Mouse (Mus musculus): ENCODE results near the gene Best1. TPM values are rescaled to one million over a fixed set of nuclear protein-coding genes. Genes with fewer than 3 reads are reported as not detected.
A peak's percentile ranks its signal among the peaks of the same experiment; 100 is the strongest.

The Best1 gene
- total RNA-seq, 2 experiments from 2014 or later: 0.29 to 0.41 TPM

DNA sequence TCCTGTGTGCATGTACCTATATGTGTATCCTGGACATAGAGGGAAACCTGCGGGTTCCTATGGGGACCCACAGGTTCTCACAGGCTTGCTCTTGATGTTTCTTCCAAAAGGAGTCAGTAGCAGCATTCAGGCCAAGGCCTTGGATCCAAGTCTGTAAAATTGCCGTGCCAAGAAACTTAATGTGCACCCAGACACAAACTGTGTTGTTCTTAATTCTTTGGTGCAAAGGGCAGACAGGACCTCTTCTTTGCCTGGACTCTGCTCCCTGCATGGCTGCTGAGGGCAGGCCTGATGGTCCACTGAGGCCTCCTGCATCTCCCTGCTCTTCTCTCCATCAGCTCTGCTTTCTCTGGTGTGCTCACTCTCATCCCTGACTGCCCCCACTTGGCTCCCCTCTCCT is 28.3 kb upstream of the Best1 start:
- intact Hi-C loops (cut with DNase I; ENCODE audit: low total_unique reads): loop anchor here (5.0 kb wide), 1 partner anchor 112 kb away; no protein-coding TSS in a partner anchor
- DNase-seq: no peak

- intact Hi-C loops (cut with DNase I; ENCODE audit: low total_unique reads): no loop called here
- peak; percentile 71 for DNase-seq
These were observed 23.9 kb upstream of the Best1 start for GRCm38 (mm10) chr19:10025169-10025875.

- no peak for DNase-seq
- intact Hi-C loops (cut with DNase I; ENCODE audit: low total_unique reads): no loop called here
These were observed 21.9 kb upstream of the Best1 start for GRCm38 (mm10) chr19:10023304-10023758.

- peak; percentile 53 for DNase-seq
- intact Hi-C loops (cut with DNase I; ENCODE audit: low total_unique reads): no loop called here
These were observed 21.2 kb upstream of the Best1 start for GRCm38 (mm10) chr19:10022414-10023303.

DNA sequence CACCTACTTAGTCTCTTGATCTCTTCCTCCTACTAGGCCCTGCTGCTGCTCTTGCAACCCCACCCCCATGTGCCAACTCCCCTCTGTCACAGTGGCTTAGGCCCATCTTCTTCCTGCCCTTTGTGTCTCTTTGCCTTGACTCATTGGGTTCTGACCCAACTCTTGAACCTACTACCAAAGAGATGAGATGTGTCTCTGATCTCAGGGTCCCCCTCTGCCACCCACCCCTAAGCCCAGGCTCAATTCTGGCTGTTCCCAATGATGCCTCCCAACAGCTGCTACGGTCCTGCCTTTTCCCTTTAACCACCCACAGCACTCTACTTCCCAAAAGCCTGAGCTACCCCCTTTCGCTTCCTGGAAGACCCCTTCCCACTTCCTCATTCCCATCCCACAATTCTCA is 20.5 kb upstream of the Best1 start:
- no peak for DNase-seq
- intact Hi-C loops (cut with DNase I; ENCODE audit: low total_unique reads): no loop called here

DNA sequence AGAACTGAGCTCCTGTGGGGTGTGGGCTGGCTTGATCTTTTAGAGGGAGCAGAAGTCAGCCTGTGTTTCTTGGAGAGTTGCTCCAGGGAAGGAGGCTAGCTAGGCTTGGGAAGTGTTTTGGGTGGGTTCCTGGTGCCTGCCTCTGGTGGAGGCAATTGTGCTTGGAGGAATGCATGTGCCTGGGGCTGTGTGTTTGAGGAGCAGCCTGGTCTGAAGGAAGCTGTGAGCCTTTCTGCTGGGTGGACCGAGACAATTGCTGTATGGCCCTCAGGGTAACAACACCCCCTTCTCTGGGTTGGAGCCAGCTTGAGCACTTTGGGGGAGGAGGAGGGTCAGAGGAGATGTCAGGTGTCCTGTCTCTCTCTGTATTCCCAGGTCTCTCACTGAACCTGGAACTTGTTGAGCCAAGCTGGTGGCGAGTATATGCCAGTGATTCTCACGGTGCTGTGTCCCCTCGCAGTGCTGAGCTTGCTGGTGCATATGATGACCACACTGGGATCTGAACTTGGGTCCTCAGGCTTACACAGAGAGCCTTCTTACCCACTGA is 17.9 kb upstream of the Best1 start:
- intact Hi-C loops (cut with DNase I; ENCODE audit: low total_unique reads): no loop called here
- DNase-seq: no peak

DNA sequence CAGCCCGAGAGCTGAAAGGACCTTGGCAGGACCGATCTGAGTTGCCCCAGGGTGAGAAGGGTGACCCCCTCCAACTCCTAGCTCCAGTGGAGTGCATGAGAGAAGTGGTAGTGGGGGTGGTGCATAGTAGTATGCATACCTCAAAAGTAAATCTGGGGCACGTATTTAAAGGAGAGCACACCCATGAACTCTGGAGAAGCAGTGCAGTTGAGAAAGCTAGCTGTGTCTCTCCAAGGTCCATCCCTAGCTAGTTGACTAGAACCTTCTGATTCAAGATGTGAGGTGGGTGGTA is 17.0 kb upstream of the Best1 start:
- DNase-seq: no peak
- intact Hi-C loops (cut with DNase I; ENCODE audit: low total_unique reads): no loop called here

GRCm38 (mm10) chr19:10017637-10018526 is 16.4 kb upstream of the Best1 start:
- intact Hi-C loops (cut with DNase I; ENCODE audit: low total_unique reads): no loop called here

DNA sequence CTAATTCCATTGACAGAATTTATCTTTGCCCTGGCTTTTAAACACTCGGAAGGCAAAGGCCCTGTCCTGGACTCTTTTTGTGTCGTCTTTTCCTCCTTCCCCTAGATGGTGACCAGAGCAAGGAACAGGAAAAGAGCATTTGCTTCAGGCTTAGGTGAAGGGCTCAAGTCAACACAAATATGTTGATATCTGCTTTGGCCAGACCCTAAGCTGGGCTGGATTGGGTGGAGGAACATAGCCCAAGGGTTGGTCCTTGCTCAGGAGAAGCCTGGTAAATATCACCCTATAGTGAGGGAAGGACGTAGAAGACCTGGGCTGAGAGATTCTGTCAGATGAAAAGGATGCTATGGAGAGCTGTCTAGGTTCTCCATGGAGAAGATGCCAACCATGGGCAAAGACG is 14.7 kb upstream of the Best1 start:
- intact Hi-C loops (cut with DNase I; ENCODE audit: low total_unique reads): no loop called here
- DNase-seq: no peak

More at GRCm38 (mm10) chr19:10017637-10018526, 16.4 kb upstream of the Best1 start:
- DNase-seq: peak; percentile 95

- intact Hi-C loops (cut with DNase I; ENCODE audit: low total_unique reads): no loop called here
These were observed 14.0 kb upstream of the Best1 start for GRCm38 (mm10) chr19:10015442-10015841.

DNA sequence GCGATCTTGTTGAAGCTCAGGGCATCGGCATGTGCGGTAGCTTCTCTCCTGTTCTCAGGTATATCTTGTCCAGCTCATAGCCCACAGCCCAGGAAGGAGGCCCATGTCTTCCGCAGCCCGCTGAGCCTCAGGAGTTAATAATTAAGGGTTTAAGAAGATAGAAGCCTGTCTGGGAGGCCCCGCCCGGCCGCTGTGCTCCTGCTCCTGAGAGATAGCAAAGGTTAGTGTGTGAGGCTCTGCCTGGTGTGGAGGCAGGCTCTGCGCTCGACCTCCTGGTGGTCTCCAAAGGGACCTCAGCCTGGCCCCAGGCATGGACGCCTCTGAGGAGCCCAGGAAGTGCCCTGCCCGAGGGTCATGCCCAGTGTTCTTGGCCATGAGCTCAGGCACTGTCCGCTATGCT is 13.4 kb upstream of the Best1 start:
- no peak for DNase-seq
- intact Hi-C loops (cut with DNase I; ENCODE audit: low total_unique reads): no loop called here

More at GRCm38 (mm10) chr19:10015442-10015841, 14.0 kb upstream of the Best1 start:
- no peak for DNase-seq

DNA sequence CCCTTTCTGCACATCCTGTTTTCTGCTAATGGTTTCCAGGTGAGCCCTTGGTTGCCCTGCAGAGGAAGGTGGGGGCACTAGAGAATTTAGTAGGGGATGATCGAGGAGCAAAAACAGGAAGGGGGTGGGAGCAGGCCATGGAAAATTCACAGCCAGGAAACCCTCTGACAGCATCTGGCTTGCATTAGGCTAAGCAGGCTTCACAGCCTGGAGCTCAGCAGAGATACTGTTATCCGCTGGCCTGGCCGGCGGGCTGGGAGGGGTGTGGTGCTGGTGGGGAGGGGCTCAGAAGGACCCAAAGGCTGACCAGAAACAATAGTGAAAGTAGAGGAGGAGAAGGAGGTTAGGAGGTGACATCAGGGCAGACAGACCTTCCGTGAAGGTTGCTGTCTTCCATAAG is 12.5 kb upstream of the Best1 start:
- intact Hi-C loops (cut with DNase I; ENCODE audit: low total_unique reads): no loop called here

DNA sequence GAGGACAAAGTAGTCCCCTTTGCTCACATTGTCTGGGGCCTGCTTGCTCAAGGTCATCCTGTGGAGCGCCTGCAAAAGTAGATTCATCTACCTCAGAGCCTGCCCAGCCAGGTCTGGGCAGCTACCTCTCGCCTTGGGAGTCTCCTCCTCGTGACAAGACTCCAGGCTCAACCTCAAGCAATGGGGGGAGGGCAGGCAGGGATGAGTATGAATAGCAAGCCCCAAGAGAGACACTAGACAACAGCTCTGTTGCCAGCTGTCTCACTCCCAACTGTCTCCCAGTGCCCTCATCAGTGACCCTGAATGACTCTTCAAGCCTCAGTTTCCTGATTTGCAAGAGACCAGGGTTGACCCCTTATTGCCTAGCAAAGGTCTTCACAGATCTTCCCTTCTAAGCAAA is 11.9 kb upstream of the Best1 start:
- intact Hi-C loops (cut with DNase I; ENCODE audit: low total_unique reads): no loop called here
- DNase-seq: peak; percentile 69

More for the DNA sequence above, 12.5 kb upstream of the Best1 start:
- peak; percentile 77 for DNase-seq

GRCm38 (mm10) chr19:10012827-10013278 is 11.4 kb upstream of the Best1 start:
- DNase-seq: peak; percentile 81
- intact Hi-C loops (cut with DNase I; ENCODE audit: low total_unique reads): no loop called here

GRCm38 (mm10) chr19:10011408-10011807 is 10.0 kb upstream of the Best1 start:
- no peak for DNase-seq
- intact Hi-C loops (cut with DNase I; ENCODE audit: low total_unique reads): no loop called here

GRCm38 (mm10) chr19:10003696-10004095 is 2.3 kb upstream of the Best1 start:
- intact Hi-C loops (cut with DNase I; ENCODE audit: low total_unique reads): loop anchor here (5.0 kb wide), 1 partner anchor 194 kb away; no protein-coding TSS in a partner anchor
- no peak for DNase-seq

DNA sequence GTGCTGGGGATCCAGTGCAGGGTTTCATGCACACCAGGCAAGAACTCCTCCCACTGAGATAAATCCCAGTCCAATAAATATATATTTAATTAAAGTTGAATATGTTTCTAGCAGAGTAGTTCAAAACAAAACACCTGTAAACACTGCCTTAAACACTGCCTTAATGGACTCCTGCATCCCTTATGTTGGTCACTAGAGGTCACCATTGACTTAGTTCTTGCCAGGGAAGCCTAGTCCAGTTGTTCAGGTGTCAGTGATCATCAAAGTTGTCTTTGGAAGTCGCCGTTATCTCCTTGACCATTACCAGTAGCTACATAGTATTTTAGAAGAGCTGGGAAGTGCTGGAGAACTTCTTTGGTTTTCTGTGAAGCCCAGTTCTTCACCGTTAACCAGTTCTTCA is 1.1 kb downstream of the Best1 start:
- intact Hi-C loops (cut with DNase I; ENCODE audit: low total_unique reads): loop anchor here (2.0 to 5.0 kb wide), 2 partner anchors 34 to 197 kb away; no protein-coding TSS in a partner anchor
- DNase-seq: no peak

- intact Hi-C loops (cut with DNase I; ENCODE audit: low total_unique reads): no loop called here
- no peak for DNase-seq
These were observed 2.5 kb downstream of the Best1 start for GRCm38 (mm10) chr19:9998736-9999486.

DNA sequence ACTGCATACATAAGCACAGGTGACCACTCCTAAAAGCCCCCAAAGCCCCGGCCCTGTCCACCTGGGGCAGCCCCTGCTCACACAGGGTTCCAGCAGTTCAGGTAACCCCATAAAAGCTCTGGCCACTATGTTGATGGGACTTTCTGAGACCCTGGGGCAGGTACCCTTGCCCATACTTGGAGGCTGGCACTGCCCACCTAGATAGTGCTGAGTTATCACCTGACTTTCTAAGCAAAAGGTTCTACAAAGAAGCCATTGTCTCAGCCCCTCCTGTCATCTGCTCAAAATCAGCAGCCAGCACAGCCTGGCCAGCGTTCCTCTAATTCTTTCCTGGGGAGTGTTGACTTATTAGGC is 3.4 kb downstream of the Best1 start:
- intact Hi-C loops (cut with DNase I; ENCODE audit: low total_unique reads): no loop called here
- no peak for DNase-seq
